Mouse (Mus musculus) heart, postnatal 10 days (tissue): ENCODE results near the gene Angptl4. TPM values are rescaled to one million over a fixed set of nuclear protein-coding genes. Genes with fewer than 3 reads are reported as not detected.
A peak's percentile ranks its signal among the peaks of the same experiment; 100 is the strongest.

ENCODE experiments used
- DNase-seq, 2 experiments: peaks; one replicate each; pipeline ENCODE4 v3.0.0; 2021
- intact Hi-C: fragments of 180-260 bp; cut with DNase I; formaldehyde crosslinking; loops from one replicate; pipeline ENCODE4 v1.15.1; 2025
- total RNA-seq, 2 experiments: library from RNA; stranded (reverse); gene quantifications; 2 replicates each; pipeline ENCODE4 v1.2.3; 2021

Angptl4 gene
- total RNA-seq, 2 experiments from 2014 or later, result 34.9 to 119 TPM

DNA sequence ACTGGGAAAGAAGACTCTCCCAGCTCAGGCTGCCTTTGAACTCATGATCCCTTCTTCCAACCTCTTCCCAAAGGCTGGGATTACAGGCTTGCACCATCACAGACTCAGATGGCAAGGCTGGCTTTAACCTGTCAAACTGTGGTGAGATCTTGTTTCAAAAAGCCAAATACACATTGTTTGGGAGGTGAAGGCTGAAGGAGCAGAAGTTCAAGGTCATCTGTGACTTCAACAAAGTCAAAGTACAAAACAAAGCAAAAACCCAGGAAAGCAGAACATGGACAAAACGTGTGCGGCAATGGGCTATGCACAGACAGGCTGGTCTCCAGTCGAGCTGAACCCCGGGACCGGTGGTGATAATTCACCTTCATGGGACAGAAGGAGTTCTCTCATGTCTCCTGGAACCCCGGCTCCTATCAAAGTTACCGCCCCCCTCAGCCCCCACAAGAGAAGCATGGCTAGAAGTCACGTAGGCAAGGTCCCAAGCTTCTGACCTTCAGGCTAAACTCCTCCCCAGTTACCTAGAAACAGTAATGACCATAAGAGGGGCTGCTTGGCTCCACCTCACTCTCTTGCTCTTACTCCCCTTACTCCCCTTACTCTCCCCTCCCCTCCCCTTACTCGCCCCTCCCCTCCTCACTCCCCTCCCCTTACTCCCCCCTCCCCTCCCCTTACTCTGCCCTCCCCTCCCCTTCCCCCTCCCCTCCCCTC lies 25.7 kb upstream of the Angptl4 start:
- DNase-seq, result no peak
- intact Hi-C loops, result loop anchor here (10.0 kb wide), 2 partner anchors 173 to 253 kb away; partner anchors contain the start of genes Myo1f and Pram1

DNA sequence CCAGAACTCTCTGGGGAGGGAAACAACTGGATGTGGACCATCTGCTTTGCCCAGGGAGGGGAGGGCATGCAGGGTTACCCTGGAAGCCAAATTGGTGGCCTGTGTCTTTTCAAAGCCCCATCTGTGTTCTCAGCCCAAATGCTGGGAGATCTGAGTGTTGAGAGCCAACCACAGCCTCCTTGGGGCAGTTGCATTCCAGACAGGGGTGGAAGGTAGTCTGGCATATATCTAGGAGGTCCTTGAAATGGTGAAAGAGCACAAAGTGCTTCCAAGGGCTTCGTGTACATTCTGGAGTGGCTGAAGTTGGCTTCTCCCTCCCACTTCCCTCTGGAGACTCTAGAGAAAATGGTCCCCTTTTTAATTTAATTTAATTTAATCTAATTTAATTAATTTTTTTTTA lies 23.1 kb upstream of the Angptl4 start:
- intact Hi-C loops, result loop anchor here (10.0 kb wide), 2 partner anchors 170 to 250 kb away; partner anchors contain the start of genes Myo1f and Pram1
- no peak for DNase-seq

GRCm38 (mm10) chr17:33804205-33804604 lies 22.6 kb upstream of the Angptl4 start:
- DNase-seq, result no peak
- intact Hi-C loops, result loop anchor here (10.0 kb wide), 2 partner anchors 169 to 249 kb away; partner anchors contain the start of genes Myo1f and Pram1

GRCm38 (mm10) chr17:33802221-33802620 lies 20.6 kb upstream of the Angptl4 start:
- DNase-seq, result no peak
- intact Hi-C loops, result loop anchor here (1.0 to 10.0 kb wide), 5 partner anchors 56 to 363 kb away; partner anchors contain the start of genes Myo1f and Pram1

- intact Hi-C loops, result no loop called here
- no peak for DNase-seq
Observed at GRCm38 (mm10) chr17:33799277-33799676, 17.6 kb upstream of the Angptl4 start.

DNA sequence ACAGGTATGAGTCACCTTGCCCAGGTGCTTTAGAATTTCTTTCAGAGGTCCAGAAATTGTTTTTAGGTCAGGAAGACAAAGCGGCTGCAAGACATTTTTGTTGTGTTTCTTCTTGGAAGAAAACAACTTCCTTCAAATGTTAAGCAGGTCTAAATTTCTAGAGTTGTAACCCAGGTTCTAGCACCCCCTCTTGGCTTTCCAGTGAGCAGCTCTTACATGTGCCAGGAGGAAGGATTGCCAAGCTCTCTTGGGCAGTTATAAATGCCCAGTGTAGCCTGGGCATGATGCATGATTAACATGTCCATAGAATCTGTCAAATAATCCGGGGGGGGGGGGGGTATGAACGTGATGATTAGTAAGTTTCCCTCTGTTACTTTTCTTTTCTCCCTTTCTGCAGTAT lies 16.7 kb upstream of the Angptl4 start:
- intact Hi-C loops, result no loop called here
- peak; percentile 63 to 69 for DNase-seq

- DNase-seq, result peak; percentile 33 to 38
- intact Hi-C loops, result no loop called here
Observed at GRCm38 (mm10) chr17:33788732-33789131, 7.1 kb upstream of the Angptl4 start.

GRCm38 (mm10) chr17:33786375-33786774 lies 4.7 kb upstream of the Angptl4 start:
- DNase-seq, result no peak
- intact Hi-C loops, result no loop called here

DNA sequence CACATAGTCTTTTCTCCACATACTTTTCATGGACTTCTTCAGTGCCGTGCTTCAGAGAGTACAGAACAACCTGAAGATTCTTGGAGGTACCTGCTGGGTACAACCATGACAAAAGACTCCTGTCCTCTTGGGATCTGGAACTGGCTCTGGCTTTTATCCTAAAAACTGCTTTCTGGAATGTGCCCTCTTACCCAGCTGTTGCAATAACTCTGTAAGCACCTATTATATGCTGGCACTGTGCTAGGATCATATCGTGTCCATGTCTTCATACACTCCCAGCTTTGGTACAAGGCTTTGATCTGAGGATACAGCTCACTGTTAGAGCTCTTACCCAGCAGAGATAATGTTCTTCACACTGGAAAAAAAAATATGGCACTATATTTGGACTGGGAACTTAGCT lies 3.3 kb upstream of the Angptl4 start:
- intact Hi-C loops, result no loop called here
- DNase-seq, result no peak

DNA sequence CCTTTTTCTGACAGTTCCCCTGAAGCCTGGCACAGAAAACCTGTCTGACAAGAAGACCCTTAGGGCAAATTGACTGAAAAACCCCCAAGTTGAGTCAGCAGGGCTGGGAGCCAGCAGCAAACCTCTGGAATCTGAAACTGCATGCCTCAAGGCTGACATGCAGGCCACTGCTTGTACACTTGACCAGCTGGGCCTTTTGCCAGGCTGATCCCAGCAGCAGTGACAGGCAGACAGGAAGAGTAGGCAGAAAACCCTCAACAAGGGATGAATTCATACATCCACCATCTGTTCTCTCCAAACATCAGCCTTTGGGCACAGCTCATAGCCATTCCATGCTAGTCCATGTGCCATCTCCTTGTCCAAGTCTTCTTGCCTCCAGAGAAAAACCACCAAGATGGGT lies 1.8 kb upstream of the Angptl4 start:
- DNase-seq, result peak; percentile 93
- intact Hi-C loops, result no loop called here

- intact Hi-C loops, result no loop called here
- DNase-seq, result peak in 1 of 2 experiments; percentile 44
Observed at GRCm38 (mm10) chr17:33782067-33782466, 437 bp upstream of the Angptl4 start.

DNA sequence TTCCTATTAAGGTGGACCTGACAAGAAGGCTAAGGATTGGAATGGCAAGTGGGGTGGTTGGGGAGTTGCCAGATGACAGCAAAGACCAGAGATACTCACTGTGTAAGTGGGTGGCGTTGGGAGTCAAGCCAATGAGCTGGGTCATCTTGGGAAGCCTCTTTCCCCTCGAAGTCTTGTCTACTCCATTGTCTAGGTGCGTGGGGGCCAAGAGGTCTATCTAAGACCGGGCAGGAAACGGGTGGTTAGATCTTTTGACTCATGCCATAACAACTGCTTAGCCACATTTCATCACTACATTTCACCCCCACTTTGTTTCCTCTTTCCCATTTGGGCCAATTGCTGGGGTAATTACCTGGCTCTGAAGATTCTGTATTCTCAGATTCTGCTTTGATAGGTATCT lies 1.2 kb downstream of the Angptl4 start:
- DNase-seq, result peak; percentile 66 to 81
- intact Hi-C loops, result loop anchor here (2.0 kb wide), 1 partner anchor 16 kb away; no protein-coding TSS in a partner anchor

- intact Hi-C loops, result loop anchor here (1.0 to 2.0 kb wide), 2 partner anchors 17 to 19 kb away; no protein-coding TSS in a partner anchor
- peak; percentile 33 to 44 for DNase-seq
Observed at GRCm38 (mm10) chr17:33779967-33780295, 1.7 kb downstream of the Angptl4 start.

- DNase-seq, result peak; percentile 99
- intact Hi-C loops, result loop anchor here (1.0 kb wide), 1 partner anchor 18 kb away; no protein-coding TSS in a partner anchor
Observed at GRCm38 (mm10) chr17:33779271-33779966, 2.2 kb downstream of the Angptl4 start.

DNA sequence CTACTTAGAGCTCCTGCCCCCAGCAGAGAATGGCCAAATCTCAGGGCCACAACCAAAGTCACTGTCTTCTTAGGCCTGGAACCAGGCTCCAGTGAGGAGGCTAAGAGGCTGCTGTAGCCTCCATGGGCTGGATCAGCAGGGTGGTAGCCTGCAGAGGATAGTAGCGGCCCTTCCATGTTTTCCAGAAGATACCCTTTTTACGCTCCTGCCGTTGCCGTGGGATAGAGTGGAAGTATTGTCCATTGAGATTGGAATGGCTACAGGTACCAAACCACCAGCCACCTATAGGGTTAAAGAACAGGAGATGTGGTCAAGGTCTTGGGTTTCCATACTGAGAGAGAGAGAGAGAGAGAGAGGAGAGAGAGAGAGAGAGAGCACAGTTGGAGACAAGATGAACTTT lies 6.3 kb downstream of the Angptl4 start:
- intact Hi-C loops, result no loop called here

GRCm38 (mm10) chr17:33774573-33775155 lies 7.0 kb downstream of the Angptl4 start:
- intact Hi-C loops, result no loop called here
- DNase-seq, result no peak

More for the DNA sequence above, 6.3 kb downstream of the Angptl4 start:
- DNase-seq, result no peak

DNA sequence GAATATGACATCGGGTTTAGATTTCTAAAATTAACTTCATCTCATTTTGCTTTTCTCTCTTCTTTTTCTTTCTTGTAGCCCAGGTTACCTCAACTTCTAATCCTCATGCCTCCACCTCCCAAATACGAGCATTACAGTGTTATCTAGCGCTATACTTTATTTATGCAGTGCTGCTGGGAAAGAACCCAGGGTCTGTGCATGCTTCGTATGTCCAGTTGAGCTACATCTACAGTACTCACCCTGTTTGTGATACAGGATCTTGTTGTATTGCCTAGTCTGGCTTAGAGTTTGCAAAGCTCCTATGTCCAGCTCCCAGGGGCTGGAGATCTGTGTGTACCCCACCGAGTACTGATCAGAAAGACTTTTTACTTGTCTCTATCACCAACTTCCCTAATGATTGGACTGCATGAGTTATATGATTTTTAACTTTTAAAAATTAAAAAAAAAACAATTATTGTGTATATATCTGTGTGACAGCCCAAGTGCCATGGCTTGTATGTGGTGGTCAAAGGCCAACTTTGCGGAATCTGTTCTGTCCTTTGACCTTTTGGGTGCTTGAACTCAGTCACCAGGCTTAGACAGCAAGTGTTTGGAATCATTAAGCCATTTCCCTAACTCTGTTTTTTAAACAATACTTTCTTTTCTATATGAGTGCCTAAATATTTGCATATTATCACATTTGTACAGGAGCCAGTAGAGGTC lies 7.6 kb downstream of the Angptl4 start:
- DNase-seq, result no peak
- intact Hi-C loops, result no loop called here

DNA sequence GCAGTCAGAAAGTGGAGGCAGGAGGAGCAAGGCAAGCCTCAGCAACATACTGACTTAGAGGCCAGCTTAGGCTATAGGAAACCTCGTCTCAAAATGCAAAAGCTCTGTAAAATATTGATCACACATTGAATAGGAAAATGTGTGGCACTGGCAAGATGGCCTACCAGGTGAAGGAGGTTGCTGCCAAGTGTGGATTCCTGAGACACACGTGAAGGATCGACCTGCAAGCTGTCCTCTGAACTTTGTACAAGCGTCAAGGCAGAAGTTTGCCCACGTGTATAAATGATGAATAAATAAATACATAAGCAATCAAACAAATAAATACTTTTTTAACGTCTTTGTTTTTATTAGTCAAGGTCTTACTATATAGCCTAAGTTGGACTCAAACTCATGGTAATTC lies 8.2 kb downstream of the Angptl4 start:
- no peak for DNase-seq
- intact Hi-C loops, result no loop called here

GRCm38 (mm10) chr17:33771617-33772016 lies 10.0 kb downstream of the Angptl4 start:
- intact Hi-C loops, result no loop called here
- DNase-seq, result no peak

GRCm38 (mm10) chr17:33766389-33766788 lies 15.2 kb downstream of the Angptl4 start:
- no peak for DNase-seq
- intact Hi-C loops, result no loop called here
